Mouse (Mus musculus) thymus, adult 2 months (tissue): ENCODE data around the gene Otud7a. TPM values are rescaled to one million over a fixed set of nuclear protein-coding genes. Genes with fewer than 3 reads are reported as not detected.

ENCODE experiments used
- DNase-seq: peaks from one replicate; pipeline ENCODE4 v3.0.0; 2021
- H3K27ac ChIP-seq: fragments of 200-500 bp; 2 replicates; pipeline ENCODE4 v1.5.1; 2012; ENCODE audit warnings: low read length, control low read depth; ENCODE audit not compliant: control insufficient read depth, insufficient read depth
- H3K27me3 ChIP-seq: fragments of 200-500 bp; 2 replicates; pipeline ENCODE4 v1.6.1; 2012; ENCODE audit warnings: mild to moderate bottlenecking, low read length, moderate library complexity, mixed read lengths; ENCODE audit not compliant: control insufficient read depth, insufficient read depth
- H3K36me3 ChIP-seq: fragments of 200-500 bp; 2 replicates; pipeline ENCODE4 v1.6.1; 2012; ENCODE audit warnings: mild to moderate bottlenecking, low read length, moderate library complexity; ENCODE audit not compliant: control insufficient read depth, insufficient read depth
- H3K4me1 ChIP-seq: fragments of 200-500 bp; replicated peaks from 2 replicates; pipeline ENCODE4 v1.6.1; 2012; ENCODE audit warnings: low read length; ENCODE audit not compliant: control insufficient read depth, insufficient read depth
- H3K4me3 ChIP-seq: fragments of 200-500 bp; 2 replicates; pipeline ENCODE4 v1.5.1; 2012; ENCODE audit warnings: mild to moderate bottlenecking, low read length, control low read depth, moderate library complexity; ENCODE audit not compliant: control insufficient read depth, insufficient read depth
- CTCF ChIP-seq: fragments of 200-500 bp; IDR thresholded peaks from 2 replicates; pipeline ENCODE4 v1.5.1; 2012; ENCODE audit warnings: mild to moderate bottlenecking, control low read depth, low read length, moderate library complexity, borderline replicate concordance; ENCODE audit not compliant: control insufficient read depth, poor library complexity, insufficient read depth; ENCODE audit errors: extremely low read depth
- POLR2A ChIP-seq: fragments of 200-500 bp; IDR thresholded peaks from 2 replicates; pipeline ENCODE4 v1.6.1; 2012; ENCODE audit warnings: mild to moderate bottlenecking, low read length, control low read depth, moderate library complexity; ENCODE audit not compliant: control insufficient read depth, poor library complexity, insufficient read depth; ENCODE audit errors: extremely low read depth
- WGBS: fragments of 180-500 bp; shearing (Covaris S2); methylation state at CpG from one replicate; pipeline ENCODE4 v1.1.7; 2018; 5-methylcytosine and 5-hydroxymethylcytosine counted together
- polyA plus RNA-seq: library from polyadenylated mRNA; depleted of rRNA; stranded (reverse); fragments of >200 nt; gene quantifications from 2 replicates; pipeline ENCODE4 v1.2.3, GENCODE M21; 2012

Gene Otud7a
- polyA plus RNA-seq, 1 experiment: 0.12 TPM

- H3K27me3 ChIP-seq: no peaks in the 10 kb centered on the region
- 87% methylated on average over 2 of the region's 2 CpGs for WGBS
- no peak overlapping the region for H3K27ac ChIP-seq
- no peaks in the 10 kb centered on the region for H3K4me1 ChIP-seq
- H3K36me3 ChIP-seq: no peaks in the 10 kb centered on the region
- no peak for TF ChIP-seq POLR2A
- no peak for TF ChIP-seq CTCF
- no peak overlapping the region for H3K4me3 ChIP-seq
- DNase-seq: no peak
Measured at GRCm38 (mm10) chr7:63512561-63512960, 68.0 kb downstream of the Otud7a start.

GRCm38 (mm10) chr7:63516141-63516895 lies 71.8 kb downstream of the Otud7a start:
- no peaks in the 10 kb centered on the region for H3K27me3 ChIP-seq
- DNase-seq: no peak
- H3K36me3 ChIP-seq: no peaks in the 10 kb centered on the region
- WGBS: 59% methylated on average over 5 of the region's 5 CpGs
- H3K4me3 ChIP-seq: no peak overlapping the region
- TF ChIP-seq POLR2A: no peak
- no peak for TF ChIP-seq CTCF
- H3K27ac ChIP-seq: no peak overlapping the region
- H3K4me1 ChIP-seq: no peaks in the 10 kb centered on the region

GRCm38 (mm10) chr7:63520299-63520698 lies 75.7 kb downstream of the Otud7a start:
- Histone ChIP-seq H3K36me3 (no peaks in the 10 kb centered on the region), H3K4me3 (no peak overlapping the region), H3K27me3 (no peaks in the 10 kb centered on the region), H3K27ac (no peak overlapping the region), H3K4me1 (no peaks in the 10 kb centered on the region)
- no peak for TF ChIP-seq CTCF
- no peak for TF ChIP-seq POLR2A
- DNase-seq: no peak
- 78% methylated on average over 1 of the region's 1 CpGs for WGBS

GRCm38 (mm10) chr7:63522403-63522802 lies 77.9 kb downstream of the Otud7a start:
- H3K36me3 ChIP-seq: no peaks in the 10 kb centered on the region
- TF ChIP-seq POLR2A (no peak), CTCF (no peak)
- H3K4me3 ChIP-seq: no peak overlapping the region
- 24% methylated on average over 3 of the region's 3 CpGs for WGBS
- no peak overlapping the region for H3K27ac ChIP-seq
- DNase-seq: no peak
- H3K4me1 ChIP-seq: no peaks in the 10 kb centered on the region
- H3K27me3 ChIP-seq: no peaks in the 10 kb centered on the region

GRCm38 (mm10) chr7:63523051-63523450 lies 78.5 kb downstream of the Otud7a start:
- DNase-seq: no peak
- Histone ChIP-seq H3K4me3 (no peak overlapping the region), H3K36me3 (no peaks in the 10 kb centered on the region), H3K27me3 (no peaks in the 10 kb centered on the region), H3K4me1 (no peaks in the 10 kb centered on the region), H3K27ac (no peak overlapping the region)
- TF ChIP-seq POLR2A (no peak), CTCF (no peak)
- 94% methylated on average over 3 of the region's 3 CpGs for WGBS

GRCm38 (mm10) chr7:63540293-63540692 lies 95.7 kb downstream of the Otud7a start:
- H3K36me3 ChIP-seq: no peaks in the 10 kb centered on the region
- no peak overlapping the region for H3K27ac ChIP-seq
- no peaks in the 10 kb centered on the region for H3K27me3 ChIP-seq
- no peak for DNase-seq
- 92% methylated on average over 4 of the region's 4 CpGs for WGBS
- TF ChIP-seq CTCF (no peak), POLR2A (no peak)
- no peak overlapping the region for H3K4me3 ChIP-seq
- H3K4me1 ChIP-seq: no peaks in the 10 kb centered on the region
